Comparison of ENCODE assay signal across 10 mouse cellular contexts in genomic region chr9:108401186-108401960, GRCm38 (mm10). TPM values are rescaled to one million over a fixed set of nuclear protein-coding genes. Genes with fewer than 3 reads are reported as not detected.
A peak's percentile ranks its signal among the peaks of the same experiment; 100 is the strongest.
DNase-seq lines count a peak whose midpoint lies in the region; ATAC-seq and TF ChIP-seq lines count a peak whose summit lies in the region.
"Had no signal": no experiment of that assay in that cellular context is flagged by ENCODE, and none has a peak within 500 bp of the region (broad histone marks: within the 10 kb centered on the region; RNA-seq: fewer than 3 reads in every experiment).

No protein-coding gene starts in this region.

- ATAC-seq in intestine, embryonic 14.5 days (replicated peaks; ENCODE audit: low FRiP score, low TSS enrichment, low read depth), result no peak
- ATAC-seq in intestine, postnatal 0 days, result no peak

- no peak for TF ChIP-seq CTCF in intestine, postnatal 0 days (IDR thresholded peaks at IDR 0.05; ENCODE audit: low read depth)

- no peak overlapping the region for H3K9ac ChIP-seq in intestine, embryonic 14.5 days (ENCODE audit: low read length)
- H3K9ac ChIP-seq in intestine, postnatal 0 days (ENCODE audit: low read depth, low read length), result no peak overlapping the region
- H3K9ac ChIP-seq: embryonic facial prominence, embryonic 12.5 days; liver, embryonic 15.5 days had no signal

- no peak overlapping the region for H3K4me2 ChIP-seq in intestine, embryonic 14.5 days (ENCODE audit: low read length)
- H3K4me2 ChIP-seq in intestine, postnatal 0 days (replicated peaks; ENCODE audit: low read depth), result no peak overlapping the region
- H3K4me2 ChIP-seq: embryonic facial prominence, embryonic 12.5 days; liver, embryonic 15.5 days had no signal

- no peaks in the 10 kb centered on the region for H3K27me3 ChIP-seq in intestine, embryonic 14.5 days (replicated peaks; ENCODE audit: control insufficient read depth, insufficient read depth, low read length)
- H3K27me3 ChIP-seq in intestine, postnatal 0 days (replicated peaks; ENCODE audit: control insufficient read depth, insufficient read depth, low read length), result no peaks in the 10 kb centered on the region
- H3K27me3 ChIP-seq: embryonic facial prominence, embryonic 12.5 days; liver, embryonic 15.5 days had no signal

- no peak for DNase-seq in intestine, embryonic 14.5 days (ENCODE audit: low spot score)
- DNase-seq in cerebellum, adult 18-20 months, result peak; percentile 30 to 31
- DNase-seq in gastrocnemius, postnatal 10 days, result peak; percentile 34
- DNase-seq in layer of hippocampus, postnatal 14 days (ENCODE audit: low spot score in 2 of 2), result peak; percentile 59 to 82
- peak; percentile 60 to 73 for DNase-seq in right cerebral cortex, postnatal 36 days (ENCODE audit: low spot score in 2 of 2)
- no peak for DNase-seq in spleen, postnatal 36 days (ENCODE audit: low spot score in 2 of 2)
- no peak for DNase-seq in spleen, postnatal 4 days (ENCODE audit: low spot score in 2 of 2)

- H3K4me3 ChIP-seq in intestine, embryonic 14.5 days (ENCODE audit: low read depth, low read length), result no peak overlapping the region
- H3K4me3 ChIP-seq in intestine, postnatal 0 days (ENCODE audit: low read depth, low read length), result no peak overlapping the region
- H3K4me3 ChIP-seq: embryonic facial prominence, embryonic 12.5 days; liver, embryonic 15.5 days had no signal

- 74% methylated on average over 7 of the region's 7 CpGs for WGBS in intestine, embryonic 14.5 days
- WGBS in intestine, postnatal 0 days, result 66% methylated on average over 7 of the region's 7 CpGs

- H3K9me3 ChIP-seq in intestine, embryonic 14.5 days (ENCODE audit: control insufficient read depth, low read length), result no peaks in the 10 kb centered on the region
- no peaks in the 10 kb centered on the region for H3K9me3 ChIP-seq in intestine, postnatal 0 days (ENCODE audit: control insufficient read depth)
- H3K9me3 ChIP-seq: embryonic facial prominence, embryonic 12.5 days; liver, embryonic 15.5 days had no signal

- H3K4me1 ChIP-seq in intestine, embryonic 14.5 days (replicated peaks; ENCODE audit: control insufficient read depth, insufficient read depth, low read length), result peaks cover 2% of the 10 kb centered on the region; the same call in 1 of the 2 replicates
- no peaks in the 10 kb centered on the region for H3K4me1 ChIP-seq in intestine, postnatal 0 days (replicated peaks; ENCODE audit: control insufficient read depth, insufficient read depth, low read length)
- H3K4me1 ChIP-seq: embryonic facial prominence, embryonic 12.5 days had no signal

- peak overlapping the region; percentile 84 for H3K27ac ChIP-seq in intestine, embryonic 14.5 days (ENCODE audit: low read depth)
- H3K27ac ChIP-seq in intestine, postnatal 0 days (ENCODE audit: low read depth, low read length), result no peak overlapping the region
- H3K27ac ChIP-seq: embryonic facial prominence, embryonic 12.5 days; liver, embryonic 15.5 days had no signal

- no peaks in the 10 kb centered on the region for H3K36me3 ChIP-seq in intestine, embryonic 14.5 days (ENCODE audit: control insufficient read depth, insufficient read depth, low read length)
- H3K36me3 ChIP-seq in intestine, postnatal 0 days (ENCODE audit: control insufficient read depth, insufficient read depth), result no peaks in the 10 kb centered on the region
- H3K36me3 ChIP-seq: embryonic facial prominence, embryonic 12.5 days; liver, embryonic 15.5 days had no signal

RNA-seq across cellular contexts. Expression of gene 1700102P08Rik, which starts 8.8 kb away (rescaled TPM):
- 0.55 and 0.66 TPM in 2 replicates for polyA plus RNA-seq in intestine, embryonic 14.5 days (2014; fragmentation: Nextera tagmentation; extraction: Ambion mirVana)
- 0.14 TPM in 1 of 2 replicates, not detected in the other for polyA plus RNA-seq in intestine, postnatal 0 days (2015; fragmentation: Nextera tagmentation; extraction: Ambion mirVana)
- under 1 TPM; 0.59 to 0.72 TPM for total RNA-seq in gastrocnemius, postnatal 10 days (2021)
- total RNA-seq in layer of hippocampus, postnatal 14 days (2021), result 1 to 10 TPM in 1 of 2 experiments, under 1 TPM in 1; 0.86 to 1.2 TPM

RNA-seq across cellular contexts. Expression of gene Ccdc36, which starts 26.9 kb away (rescaled TPM):
- polyA plus RNA-seq in intestine, embryonic 14.5 days (2014; fragmentation: Nextera tagmentation; extraction: Ambion mirVana), result 1.5 and 1.7 TPM in 2 replicates
- polyA plus RNA-seq in intestine, postnatal 0 days (2015; fragmentation: Nextera tagmentation; extraction: Ambion mirVana), result 0.29 TPM in 2 replicates
- total RNA-seq in gastrocnemius, postnatal 10 days (2021), result under 1 TPM; 0.14 TPM
- total RNA-seq in layer of hippocampus, postnatal 14 days (2021), result under 1 TPM in 1 of 2 experiments, not detected in 1; 0.14 TPM

RNA-seq across cellular contexts. Expression of gene BC048562, which starts 34.9 kb away (rescaled TPM):
- polyA plus RNA-seq in intestine, embryonic 14.5 days (2014; fragmentation: Nextera tagmentation; extraction: Ambion mirVana), result not detected in 2 replicates
- not detected in 2 replicates for polyA plus RNA-seq in intestine, postnatal 0 days (2015; fragmentation: Nextera tagmentation; extraction: Ambion mirVana)
- not detected for total RNA-seq in gastrocnemius, postnatal 10 days (2021)
- total RNA-seq in layer of hippocampus, postnatal 14 days (2021), result not detected
- polyA plus RNA-seq: embryonic facial prominence, embryonic 12.5 days; liver, embryonic 15.5 days had no signal

RNA-seq across cellular contexts. Expression of gene Usp4, which starts 53.7 kb away (rescaled TPM):
- polyA plus RNA-seq in intestine, embryonic 14.5 days (2014; fragmentation: Nextera tagmentation; extraction: Ambion mirVana), result 103 and 114 TPM in 2 replicates
- 44.9 and 45.2 TPM in 2 replicates for polyA plus RNA-seq in intestine, postnatal 0 days (2015; fragmentation: Nextera tagmentation; extraction: Ambion mirVana)
- total RNA-seq in gastrocnemius, postnatal 10 days (2021), result 10 to 100 TPM; 63.4 to 71.6 TPM
- total RNA-seq in layer of hippocampus, postnatal 14 days (2021), result 100 to 1,000 TPM; 111 to 121 TPM

RNA-seq across cellular contexts. Expression of gene Ccdc71, which starts 59.0 kb away (rescaled TPM):
- 43.9 and 49.7 TPM in 2 replicates for polyA plus RNA-seq in intestine, embryonic 14.5 days (2014; fragmentation: Nextera tagmentation; extraction: Ambion mirVana)
- polyA plus RNA-seq in intestine, postnatal 0 days (2015; fragmentation: Nextera tagmentation; extraction: Ambion mirVana), result 29.4 and 30.2 TPM in 2 replicates
- total RNA-seq in gastrocnemius, postnatal 10 days (2021), result 10 to 100 TPM; 20.9 to 21.2 TPM
- 10 to 100 TPM; 37.0 to 37.8 TPM for total RNA-seq in layer of hippocampus, postnatal 14 days (2021)

Comparison
In these comparisons a context has a peak if more than half of its experiments do, and no peak if none do; other contexts are left out.
1. DNase-seq: peak in cerebellum, adult 18-20 months (2 of 2), gastrocnemius, postnatal 10 days (single experiment), layer of hippocampus, postnatal 14 days (2 of 2) and right cerebral cortex, postnatal 36 days (2 of 2); none in intestine, embryonic 14.5 days (single experiment), spleen, postnatal 36 days (0 of 2) and spleen, postnatal 4 days (0 of 2).